Mouse (Mus musculus) brown adipose tissue, adult 24 weeks (tissue): ENCODE measurements around the gene Bbs10. TPM values are rescaled to one million over a fixed set of nuclear protein-coding genes. Genes with fewer than 3 reads are reported as not detected.

ENCODE experiments used
- H3K27ac ChIP-seq: fragments of 200-500 bp; replicated peaks from 2 replicates; pipeline ENCODE4 v1.5.1; 2012; ENCODE audit warnings: low read depth, mild to moderate bottlenecking, low read length
- H3K4me1 ChIP-seq: fragments of 200-500 bp; 2 replicates; pipeline ENCODE4 v1.6.1; 2012; ENCODE audit warnings: low read length, mixed read lengths; ENCODE audit not compliant: control insufficient read depth, insufficient read depth, insufficient read length
- H3K4me3 ChIP-seq: fragments of 200-500 bp; 2 replicates; pipeline ENCODE4 v1.5.1; 2012; ENCODE audit warnings: low read depth, mild to moderate bottlenecking, low read length, moderate library complexity; ENCODE audit not compliant: insufficient read depth
- polyA plus RNA-seq: library from polyadenylated mRNA; stranded (reverse); fragments of >200 nt; gene quantifications from 2 replicates; pipeline ENCODE4 v1.2.4, GENCODE M21; 2012; ENCODE audit not compliant: missing spikeins, insufficient read depth, insufficient read length

Gene Bbs10
- polyA plus RNA-seq, 1 experiment, result 2.1 TPM

- H3K4me3 ChIP-seq, result no peak overlapping the region
Measured at GRCm38 (mm10) chr10:111343555-111343954, 45.1 kb downstream of the Bbs10 start.

DNA sequence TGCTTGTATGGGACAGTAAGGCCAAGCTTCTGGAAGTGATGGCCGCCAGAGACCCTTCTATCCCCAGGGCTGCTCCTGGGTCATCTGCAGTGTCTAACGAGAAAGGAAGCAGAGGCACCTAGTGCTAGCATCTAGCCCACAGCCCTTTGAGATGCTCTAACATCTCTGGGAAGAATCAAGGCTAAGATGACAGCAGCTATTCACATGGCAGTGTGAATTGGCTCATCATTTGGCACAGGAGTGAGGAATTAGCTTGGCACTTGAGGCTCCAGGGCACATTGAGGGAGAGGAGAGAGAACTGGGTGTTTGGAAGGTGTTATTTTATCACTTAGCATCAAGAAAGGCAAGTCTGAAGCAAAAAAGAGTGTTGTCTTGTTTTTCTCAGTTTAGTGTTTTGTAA, 49.8 kb downstream of the Bbs10 start:
- no peak overlapping the region for H3K4me3 ChIP-seq
- no peaks in the 10 kb centered on the region for H3K4me1 ChIP-seq
- no peak overlapping the region for H3K27ac ChIP-seq

More at GRCm38 (mm10) chr10:111343555-111343954, 45.1 kb downstream of the Bbs10 start:
- peaks cover 3% of the 10 kb centered on the region; the same call in 1 of the 2 replicates for H3K4me1 ChIP-seq
- no peak overlapping the region for H3K27ac ChIP-seq

Other genes starting within 250 kb of the Bbs10 start
- gene Osbpl8, start 133.9 kb upstream of the Bbs10 start, polyA plus RNA-seq, result 7.5 and 11.5 TPM in 2 replicates
- gene Nap1l1, start 174.5 kb downstream of the Bbs10 start, polyA plus RNA-seq, result 115 and 130 TPM in 2 replicates
- gene Phlda1, start 207.6 kb downstream of the Bbs10 start, polyA plus RNA-seq, result 5.5 and 14.5 TPM in 2 replicates